Mouse (Mus musculus) liver, adult 2 months (tissue): Measurements from ENCODE around the gene Mctp2.

Source experiments
- CTCF ChIP-seq: fragments of 200-500 bp; IDR thresholded peaks from 2 replicates; pipeline ENCODE4 v1.5.1; 2011; ENCODE audit warnings: low read depth, low read length, control low read depth
- POLR2A ChIP-seq: fragments of 200-500 bp; IDR thresholded peaks from 2 replicates; pipeline ENCODE4 v1.6.1; 2011; ENCODE audit warnings: low read length, control low read depth; ENCODE audit not compliant: insufficient read depth; ENCODE audit errors: extremely low read depth

DNA sequence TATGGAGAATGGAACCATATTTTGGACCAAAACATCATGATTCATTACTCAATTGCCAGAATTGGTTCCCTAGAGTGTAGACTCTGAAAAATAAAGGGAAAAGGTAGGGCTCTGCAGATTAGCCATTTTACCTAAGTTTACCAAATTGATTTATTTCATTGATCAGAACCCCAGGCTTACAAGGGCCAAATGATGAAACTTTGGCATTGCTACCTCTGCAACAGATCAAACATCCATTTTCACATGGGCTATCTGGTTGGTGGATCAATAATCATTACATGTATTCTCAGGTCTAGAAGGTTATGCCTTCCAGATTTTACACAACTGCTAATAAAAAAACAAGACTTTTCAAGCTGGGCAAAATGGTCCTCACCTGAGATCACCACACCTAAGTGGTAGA, 39.5 kb upstream of the Mctp2 start:
- TF ChIP-seq POLR2A (no peak), CTCF (no peak)
